Mouse (Mus musculus) brain, adult 2 months (tissue): ENCODE measurements around the gene Tmem26.
"Not testable (repeated sequence)": the region's sequence is repeated elsewhere in the genome, so short reads cannot be mapped to it uniquely, and the experiment has no call there.

Experiments
- DNase-seq: peaks from one replicate; pipeline ENCODE4 v3.0.0; 2011; ENCODE audit warnings: low read depth, low spot score

Tmem26 gene

DNA sequence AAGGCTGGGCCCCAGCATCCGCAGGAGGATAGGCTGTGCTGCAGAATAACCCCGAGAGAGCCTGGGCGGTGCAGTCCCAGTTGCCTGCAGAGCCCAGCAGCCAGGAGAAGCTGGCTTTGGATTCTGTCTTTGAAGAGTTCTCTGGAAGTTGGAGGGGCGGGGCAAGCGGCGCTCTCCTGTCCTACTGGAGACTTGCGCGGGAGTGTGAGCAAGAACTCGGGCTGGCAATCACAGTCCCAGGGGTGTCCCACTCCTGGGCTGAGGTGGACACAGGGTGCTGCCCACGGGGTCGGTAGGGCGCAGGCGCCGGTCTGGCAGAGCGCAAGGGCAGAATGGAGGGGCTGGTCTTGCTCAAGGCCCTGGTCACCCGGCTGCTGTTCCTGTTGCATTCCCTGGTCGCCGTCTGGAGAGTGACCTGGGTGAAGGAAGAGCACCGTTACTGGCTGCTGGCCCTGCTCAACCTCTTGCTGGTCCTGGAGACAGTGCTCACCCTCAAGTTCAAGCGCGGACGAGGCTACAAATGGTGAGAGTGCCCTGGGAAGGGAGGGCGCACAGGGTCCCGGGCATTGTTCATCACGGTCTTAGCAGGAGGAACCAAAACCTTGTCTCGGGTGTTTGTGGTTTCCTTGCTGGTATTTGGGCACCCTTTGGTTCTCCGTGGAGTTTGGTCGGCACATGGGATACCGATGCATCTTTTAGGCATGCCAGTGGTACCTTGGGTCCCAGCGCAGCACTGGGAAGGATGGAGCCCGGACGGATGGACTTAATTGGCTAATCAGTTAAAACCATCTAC, at the start of gene Tmem26:
TSS of gene Tmem26 (plus strand) at position 79 of the 793 bp plus-strand sequence.
- no peak for DNase-seq

DNA sequence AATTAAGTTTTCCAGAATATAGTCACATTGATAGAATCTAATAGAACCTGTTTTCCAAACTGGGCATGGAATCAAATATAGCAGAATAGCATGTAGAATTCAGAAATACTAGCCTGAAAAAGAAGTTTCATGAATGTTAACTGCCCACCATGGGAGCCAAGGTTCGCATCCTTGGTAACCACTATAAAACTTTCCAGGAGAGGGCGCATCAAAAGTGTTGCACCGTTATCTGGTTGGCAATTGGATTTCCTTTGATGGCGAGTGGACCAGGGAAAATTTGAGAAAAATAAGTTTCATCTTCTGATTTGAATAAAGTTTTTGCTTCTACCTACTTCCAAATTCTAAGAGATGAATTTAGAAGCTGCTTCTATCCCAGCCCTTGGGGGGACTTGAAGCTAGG, 44.8 kb upstream of the Tmem26 start:
- DNase-seq: no peak

DNA sequence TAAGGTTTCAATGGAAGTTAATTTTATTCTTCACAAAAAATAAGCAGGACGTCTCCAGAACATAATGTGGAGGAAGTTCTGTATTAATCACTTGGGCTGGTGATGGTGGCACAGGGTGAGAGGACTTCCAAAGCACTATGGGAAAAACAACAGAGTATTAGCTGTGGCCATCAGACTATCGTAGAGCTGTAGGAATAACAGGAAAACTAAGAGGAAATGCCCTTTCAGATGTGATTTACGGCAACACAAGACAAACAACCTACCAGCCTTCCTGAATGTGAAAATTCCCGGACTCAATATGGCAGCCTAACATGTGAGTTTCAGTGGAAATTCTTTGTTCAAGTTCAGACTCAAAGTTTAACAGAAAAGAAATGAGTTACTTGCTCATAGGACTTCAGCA, 42.2 kb upstream of the Tmem26 start:
- DNase-seq: no peak

DNA sequence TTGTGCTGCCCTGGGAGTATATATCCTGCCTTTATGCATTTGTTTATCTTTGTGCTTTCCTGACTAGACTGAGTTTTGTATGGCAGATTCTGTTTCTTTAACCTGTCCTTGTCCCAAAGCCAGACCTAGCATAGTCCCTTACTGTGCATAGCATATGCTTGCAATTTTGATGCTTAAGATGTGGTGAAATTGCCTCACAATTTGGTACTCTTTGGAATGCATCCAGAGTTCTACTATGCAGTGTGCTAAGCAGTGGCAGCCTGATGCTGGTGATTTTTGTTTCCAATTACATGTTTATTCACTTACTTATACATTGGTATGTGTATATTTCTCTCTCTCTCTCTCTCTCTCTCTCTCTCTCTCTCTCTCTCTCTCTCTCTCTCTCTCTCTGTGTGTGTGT, 37.9 kb upstream of the Tmem26 start:
- DNase-seq: no peak

DNA sequence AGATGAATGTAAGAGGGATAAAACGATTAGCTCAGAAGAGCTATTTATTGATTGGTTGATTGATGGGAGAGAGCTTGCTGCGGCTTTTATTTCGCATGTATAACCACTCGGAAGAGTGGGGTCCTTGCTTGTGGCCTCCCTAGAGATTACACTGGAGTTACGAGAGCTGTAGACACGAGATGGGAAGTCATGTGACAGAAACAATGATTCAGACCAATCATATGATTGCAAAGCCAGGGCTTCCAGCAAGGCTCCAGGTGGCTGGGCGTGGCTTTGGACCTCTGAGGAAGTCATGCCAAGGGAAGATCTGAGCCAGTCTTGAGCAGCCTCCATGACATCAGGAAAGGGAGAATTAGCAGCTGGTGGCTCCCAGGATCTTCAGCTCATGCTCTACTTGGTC, 32.3 kb upstream of the Tmem26 start:
- no peak for DNase-seq

DNA sequence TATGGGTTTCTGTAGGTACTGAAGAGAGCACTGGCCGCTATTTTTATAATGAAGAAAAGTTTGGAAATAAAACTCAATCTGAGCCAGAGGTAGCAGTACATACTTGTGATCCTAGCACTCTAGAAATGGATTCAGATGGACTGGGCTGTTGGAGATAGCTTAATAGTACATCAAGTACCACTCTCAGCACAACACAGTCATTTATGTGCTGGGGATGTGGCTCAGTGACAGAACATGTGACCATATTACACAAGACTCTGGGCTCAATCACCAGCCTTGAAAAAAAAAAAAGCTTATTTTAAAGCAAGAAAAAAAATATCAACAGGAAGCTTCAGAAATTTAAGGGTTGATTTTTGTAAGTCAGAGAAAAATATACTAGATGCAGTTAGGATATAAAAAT, 31.0 kb upstream of the Tmem26 start:
- no peak for DNase-seq

DNA sequence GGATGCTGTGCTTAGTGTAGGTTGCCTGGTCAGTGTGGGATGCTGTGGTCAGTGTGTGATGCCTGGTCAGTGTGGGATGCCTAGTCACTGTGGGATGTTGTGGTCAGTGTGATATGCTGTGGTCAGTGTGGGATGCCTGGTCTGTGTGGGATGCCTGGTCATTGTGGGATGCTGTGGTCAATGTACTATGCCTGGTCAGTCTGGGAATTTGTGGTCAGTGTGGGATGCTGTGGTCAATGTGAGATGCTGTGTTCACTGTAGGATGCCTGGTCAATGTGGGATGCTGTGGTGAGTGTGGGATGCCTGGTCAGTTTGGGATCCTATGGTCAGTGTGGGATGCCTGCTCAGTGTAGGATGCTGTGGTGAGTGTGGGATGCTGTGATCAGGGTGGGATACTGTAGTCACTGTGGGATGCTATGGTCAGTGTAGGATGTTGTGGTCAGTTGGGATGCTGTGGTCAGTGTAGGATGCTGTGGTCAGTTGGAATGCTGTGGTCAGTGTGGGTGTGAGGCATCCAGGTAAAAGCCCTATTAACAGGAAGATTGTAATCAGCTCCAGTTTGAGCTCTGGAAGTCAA, 27.6 kb upstream of the Tmem26 start:
- no peak for DNase-seq

DNA sequence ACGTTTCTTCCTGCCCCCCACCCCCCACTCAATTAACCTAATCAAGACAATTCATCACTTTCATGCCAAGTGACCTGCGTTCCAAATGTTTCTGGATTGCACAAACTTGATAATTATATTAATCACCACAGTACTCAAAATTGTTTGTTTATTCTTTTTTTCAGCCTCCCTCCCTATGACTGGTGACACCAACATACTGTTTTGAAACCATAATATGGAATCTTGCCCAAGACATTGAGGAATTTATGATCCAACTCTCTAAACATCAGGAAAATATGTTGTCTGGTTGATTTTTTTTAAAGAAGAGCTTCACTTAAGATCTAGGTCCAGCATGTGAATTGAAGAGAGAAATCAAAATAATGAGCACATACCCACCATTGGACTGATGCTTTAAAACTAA, 19.2 kb upstream of the Tmem26 start:
- no peak for DNase-seq

DNA sequence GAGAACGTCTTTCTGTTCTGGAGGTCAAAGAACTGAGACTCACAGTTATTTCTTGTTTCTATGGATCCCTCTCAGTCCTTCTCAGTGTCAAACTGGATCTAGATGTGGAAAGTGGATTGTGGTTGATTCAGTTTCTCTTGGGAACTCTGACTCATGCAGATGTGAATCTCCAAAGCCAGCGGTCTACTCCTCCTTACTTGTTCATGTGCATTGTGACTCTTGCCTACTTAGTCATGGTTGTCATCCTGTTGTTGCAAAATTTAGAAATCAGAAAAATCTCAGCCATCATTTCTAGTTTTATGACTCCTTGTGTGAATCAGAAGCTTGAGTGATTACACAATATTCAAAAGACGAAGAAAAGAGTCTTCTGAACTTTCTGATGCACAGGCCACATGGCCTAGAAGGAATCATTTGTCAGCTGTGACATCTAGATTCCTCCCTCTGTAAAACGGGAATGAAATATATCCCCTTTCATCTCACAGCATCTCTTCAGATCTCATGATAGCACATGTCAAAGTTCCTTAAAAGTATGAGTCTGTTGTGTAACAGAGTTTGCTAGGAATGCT, 17.9 kb upstream of the Tmem26 start:
- DNase-seq: peak; percentile 38

DNA sequence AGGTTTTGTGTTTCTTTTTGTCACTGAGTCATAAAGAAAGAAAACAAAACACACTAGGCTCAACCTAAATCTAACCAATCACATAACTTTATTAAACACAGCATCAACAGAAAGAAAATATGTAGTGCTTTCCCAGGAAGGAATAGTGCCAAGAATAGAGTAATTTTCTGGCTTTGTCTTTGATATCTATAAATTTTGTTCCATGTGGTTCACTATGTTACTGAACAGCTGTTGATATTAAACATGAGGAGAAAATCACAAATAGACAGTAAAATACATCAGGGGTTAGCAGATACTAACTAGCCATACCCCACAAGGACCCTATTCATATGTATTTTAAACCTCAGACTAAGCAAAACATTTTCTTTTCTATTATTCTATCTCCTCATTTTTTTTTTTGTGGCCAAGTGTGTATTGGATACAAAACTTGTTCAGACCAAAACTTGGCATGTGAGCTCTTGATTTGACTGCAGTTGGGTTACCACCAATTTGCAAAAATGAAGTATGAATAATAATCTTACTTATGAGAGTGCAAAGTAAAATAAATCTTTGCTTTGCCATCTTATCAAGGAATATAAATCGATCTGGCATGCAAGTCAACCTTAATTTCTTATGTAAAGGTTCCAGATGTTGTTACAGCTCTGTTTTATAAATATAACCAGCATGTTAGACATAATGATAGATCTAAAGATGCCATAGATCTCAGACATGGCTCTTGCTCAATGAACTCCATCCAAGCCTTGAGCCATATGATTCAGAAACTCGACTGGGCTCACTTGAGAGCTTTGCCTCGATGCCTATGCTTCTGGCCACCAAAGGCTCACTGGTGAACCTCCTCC, 16.2 kb upstream of the Tmem26 start:
- no peak for DNase-seq

DNA sequence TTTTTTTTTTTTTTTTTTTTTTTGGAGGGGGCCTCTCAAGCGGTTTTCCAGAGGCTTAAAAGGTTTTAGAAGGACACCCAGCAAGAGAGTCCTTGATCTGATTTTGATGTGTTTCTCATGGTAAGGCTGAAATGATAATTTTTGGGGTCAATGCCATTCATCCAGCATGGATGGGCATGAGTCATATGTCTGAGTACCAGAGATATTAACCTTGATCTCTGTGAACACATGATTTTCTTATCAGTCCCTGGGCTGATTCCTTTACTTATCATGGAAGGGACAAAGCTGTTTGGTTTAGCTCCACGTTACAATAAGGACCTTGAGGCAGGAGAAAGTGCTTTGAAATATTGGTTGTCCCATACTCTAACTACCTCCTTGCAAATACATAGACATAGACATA, 10.5 kb upstream of the Tmem26 start:
- no peak for DNase-seq

DNA sequence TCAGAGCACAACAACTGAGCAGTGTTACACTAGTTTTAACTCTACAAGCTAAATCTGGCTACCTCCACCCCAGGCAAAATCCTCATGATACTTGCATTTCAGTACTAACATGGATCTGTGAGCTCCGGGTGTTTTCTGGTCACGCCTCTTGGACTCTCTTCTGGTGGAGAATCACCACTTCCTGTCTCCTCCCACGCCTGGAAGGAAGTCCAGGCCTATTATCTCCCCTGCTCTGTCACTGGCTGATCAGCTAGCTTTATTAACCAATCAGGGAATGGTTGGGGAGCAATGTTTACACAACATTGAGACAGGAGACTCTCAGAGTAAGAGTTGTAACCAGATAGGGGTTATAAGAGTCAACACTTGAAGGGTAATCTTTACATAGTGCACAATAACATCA, 9.1 kb upstream of the Tmem26 start:
- DNase-seq: no peak

DNA sequence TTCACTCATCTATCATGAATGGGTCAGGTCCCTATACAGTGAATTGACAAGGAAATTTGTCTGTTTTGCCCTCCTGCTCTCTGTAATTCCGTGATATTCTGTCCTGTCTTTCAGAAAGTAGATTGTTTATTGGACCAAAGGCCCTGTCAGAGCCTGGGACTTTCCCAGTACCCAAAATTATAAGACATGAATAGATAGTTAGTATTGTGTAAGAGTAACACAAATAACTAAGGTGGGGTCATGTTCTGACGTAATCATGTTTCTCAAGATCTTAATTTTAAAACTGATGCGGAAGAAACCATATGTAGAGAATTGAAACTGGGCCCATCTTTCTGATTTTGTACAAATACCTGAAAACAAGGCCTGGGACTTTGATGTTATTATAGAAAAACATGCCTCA, 8.1 kb upstream of the Tmem26 start:
- no peak for DNase-seq

DNA sequence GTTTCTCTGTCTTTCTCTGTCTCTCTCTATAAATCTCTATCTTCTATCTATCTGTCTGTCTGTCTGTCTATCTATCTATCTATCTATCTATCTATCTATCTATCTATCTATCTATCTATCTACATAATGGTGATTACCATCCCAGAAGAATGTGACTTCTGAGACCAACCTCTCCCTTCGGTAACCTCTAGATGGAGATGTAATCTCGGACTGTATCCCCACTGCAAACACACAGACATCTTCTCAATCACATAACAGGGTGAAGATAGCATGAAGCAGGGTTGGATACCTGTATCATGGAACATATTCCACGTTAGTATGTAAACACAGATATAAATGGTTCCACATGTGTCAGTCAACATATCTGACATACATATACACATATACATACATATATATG, 5.1 kb upstream of the Tmem26 start:
- DNase-seq: no peak

DNA sequence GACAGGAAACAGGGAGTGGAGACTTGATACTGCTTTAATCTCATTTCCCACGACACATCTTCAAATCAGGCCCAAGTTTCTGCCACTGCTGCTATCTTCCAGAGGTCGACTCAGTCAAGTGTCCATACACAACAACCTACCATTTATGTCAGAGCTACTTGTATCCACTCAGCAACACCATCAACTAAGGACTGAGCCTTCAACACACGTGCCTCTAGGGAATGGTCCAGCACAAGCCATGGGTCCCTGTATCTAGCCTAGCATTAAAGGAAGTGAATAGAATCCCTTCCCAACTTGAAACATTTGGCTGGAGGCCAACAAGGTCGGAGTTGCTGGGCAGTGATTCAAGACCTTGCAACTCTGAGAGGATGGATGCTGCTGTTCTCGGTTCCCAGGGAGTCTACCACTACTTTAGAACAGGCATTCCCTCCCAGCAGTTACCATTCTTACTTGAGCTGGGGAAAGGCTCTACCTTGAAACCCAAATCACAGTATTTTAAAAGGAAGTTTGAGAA, 2.5 kb upstream of the Tmem26 start:
- DNase-seq: no peak

DNA sequence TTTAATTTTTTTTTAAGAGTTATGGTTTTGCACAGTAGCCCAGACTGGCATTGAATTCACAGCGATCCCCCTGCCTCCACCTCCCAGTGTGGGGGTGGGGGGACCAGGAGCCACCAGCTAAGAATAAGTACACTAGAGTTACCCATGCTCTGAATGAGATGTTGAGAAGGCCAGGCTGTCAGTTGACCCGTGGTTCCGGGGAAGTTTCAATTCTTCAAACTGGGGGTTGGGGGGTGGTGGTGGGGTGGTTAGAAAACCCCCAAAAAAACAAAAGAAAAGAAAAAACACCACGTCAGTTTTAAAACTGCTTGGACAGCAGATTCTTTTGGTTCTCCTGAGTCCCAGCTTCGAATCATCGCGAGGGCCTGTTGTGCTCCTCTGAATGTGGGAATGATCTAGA, 431 bp upstream of the Tmem26 start:
- DNase-seq: no peak

DNA sequence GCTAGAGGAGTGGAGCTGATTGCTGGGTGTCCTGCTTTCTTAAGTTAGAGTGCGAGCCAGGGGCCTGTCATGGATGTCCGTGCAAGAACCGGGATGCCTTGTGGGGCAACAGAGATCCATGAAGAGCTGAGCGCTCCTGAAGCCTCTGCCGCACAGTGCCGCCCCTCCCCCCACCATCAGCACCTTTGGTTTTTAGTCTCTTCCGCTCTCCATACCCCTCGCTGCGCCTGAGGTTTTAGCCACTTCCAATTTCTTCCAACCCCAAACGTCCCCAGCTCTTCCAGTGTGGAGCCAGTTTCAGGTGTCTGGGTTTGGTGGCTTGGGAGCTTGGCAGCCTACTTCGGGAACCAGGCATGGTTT, 895 bp downstream of the Tmem26 start:
- no peak for DNase-seq

DNA sequence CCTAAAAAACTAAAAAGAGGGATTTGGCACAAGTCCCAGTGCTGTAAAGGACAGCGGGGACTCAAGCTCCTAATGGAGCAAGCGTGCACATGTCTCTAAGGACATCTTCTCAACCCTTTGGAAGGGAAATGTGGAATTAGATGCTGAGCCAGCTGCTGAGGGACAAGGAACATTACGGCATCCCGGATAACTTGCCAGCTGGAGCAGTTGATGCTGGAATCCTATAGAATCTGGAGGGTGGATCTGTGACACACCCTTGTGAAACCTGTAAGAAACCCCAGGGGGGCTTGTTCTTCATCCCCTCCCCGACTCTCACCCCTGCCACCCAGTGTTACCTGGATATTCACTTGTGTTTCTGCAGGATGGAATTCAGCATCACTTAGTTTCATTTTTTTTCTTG, 4.0 kb downstream of the Tmem26 start:
- DNase-seq: peak; percentile 15

DNA sequence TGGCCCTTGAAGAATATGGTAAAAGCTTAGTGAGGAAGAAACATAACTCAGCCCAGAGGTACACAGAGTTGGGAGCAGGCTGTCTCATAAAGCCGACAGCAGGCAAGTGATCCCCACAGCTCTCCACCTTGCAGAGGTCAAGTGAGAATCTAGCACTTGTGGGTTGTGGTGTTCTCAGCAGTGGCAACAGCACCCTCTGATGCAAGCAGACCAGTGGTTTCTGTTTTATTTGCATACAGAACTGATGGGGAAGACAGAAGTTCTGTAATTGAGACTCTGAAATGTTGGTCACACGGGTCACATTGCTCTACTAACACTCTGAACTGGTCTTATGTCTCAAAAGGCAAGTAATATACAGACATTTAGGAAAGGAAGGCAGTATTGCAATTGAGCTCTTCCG, 12.2 kb downstream of the Tmem26 start:
- no peak for DNase-seq

DNA sequence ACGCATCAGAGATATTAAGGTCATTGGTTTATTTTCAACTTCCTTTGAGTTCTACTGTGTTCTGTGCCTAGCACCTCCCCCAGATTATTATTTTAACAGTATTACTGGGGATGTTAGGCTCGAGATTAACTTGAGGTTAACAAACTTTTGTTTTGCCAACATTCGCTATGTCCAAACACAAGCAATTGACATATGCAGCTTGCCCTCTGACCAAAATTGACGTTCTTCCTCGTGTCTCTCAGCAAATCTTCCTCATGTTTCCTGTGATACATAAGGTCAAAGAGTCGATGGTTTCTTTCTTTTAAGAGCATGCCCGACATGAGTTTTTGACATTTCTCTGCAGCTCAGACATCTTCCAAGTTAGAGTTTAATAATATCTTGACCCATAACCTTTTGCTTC, 13.9 kb downstream of the Tmem26 start:
- no peak for DNase-seq

DNA sequence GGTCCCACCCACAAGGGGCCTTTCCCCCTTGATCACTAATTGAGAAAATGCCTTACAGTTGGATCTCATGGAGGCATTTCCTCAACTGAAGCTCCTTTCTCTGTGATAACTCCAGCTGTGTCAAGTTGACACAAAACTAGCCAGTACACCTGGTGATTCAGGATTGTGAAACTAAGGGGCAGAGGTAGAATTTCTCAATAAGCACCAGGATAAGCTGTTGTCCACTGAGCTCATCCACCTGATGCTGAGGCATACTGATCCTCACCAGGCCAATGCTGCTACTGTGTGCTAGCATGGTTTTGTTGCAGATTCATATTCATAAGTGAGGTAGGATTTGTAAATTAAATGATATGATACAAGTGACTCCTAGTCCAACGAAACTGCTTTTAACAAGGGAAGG, 15.5 kb downstream of the Tmem26 start:
- DNase-seq: not testable (repeated sequence)

DNA sequence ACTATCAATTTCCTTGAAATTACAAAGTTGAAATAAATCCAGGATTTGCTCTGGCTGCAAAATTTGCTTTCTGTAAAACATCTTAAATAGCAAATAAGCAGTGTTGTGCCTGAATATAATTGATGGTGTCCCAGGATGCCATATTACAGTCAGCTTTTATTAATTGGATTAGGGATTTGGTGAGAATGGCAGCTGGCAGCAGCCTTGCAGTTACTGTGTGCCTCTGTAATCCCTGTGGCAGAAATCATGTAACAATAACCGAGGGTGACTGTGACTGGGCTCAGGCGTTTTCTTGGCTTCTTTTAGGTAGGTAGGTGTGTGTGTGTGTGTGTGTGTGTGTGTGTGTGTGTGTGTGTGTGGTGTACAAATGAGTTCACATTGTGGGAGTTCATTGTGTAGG, 16.8 kb downstream of the Tmem26 start:
- DNase-seq: no peak
